Mouse (Mus musculus) G1E (cell line): ENCODE results near the gene Ssh1.

Source experiments
- CTCF ChIP-seq: IDR thresholded peaks from 2 replicates; pipeline ENCODE4 v1.5.1; 2012; ENCODE audit warnings: low read depth, low read length, inconsistent platforms, mixed read lengths
- GATA1 ChIP-seq: IDR thresholded peaks from 2 replicates; pipeline ENCODE4 v1.6.1; 2012; ENCODE audit warnings: borderline replicate concordance, low read length, inconsistent platforms, mixed read lengths
- POLR2AphosphoS5 ChIP-seq: IDR thresholded peaks from 2 replicates; pipeline ENCODE4 v1.6.1; 2012; ENCODE audit warnings: low read depth, low read length, inconsistent platforms; ENCODE audit not compliant: insufficient replicate concordance
- TAL1 ChIP-seq: conservative IDR thresholded peaks from 2 replicates; pipeline ENCODE4 v1.6.1; 2012; ENCODE audit warnings: low read depth, low read length, inconsistent platforms, mixed read lengths

- TF ChIP-seq CTCF (peak; percentile 95), GATA1 (no peak), POLR2AphosphoS5 (no peak), TAL1 (no peak)
Observed at GRCm38 (mm10) chr5:113956510-113956909, 37.2 kb downstream of the Ssh1 start.
